Mouse (Mus musculus) fat pad, adult 2 months (tissue): ENCODE results near the gene Mov10.

ENCODE experiments used
- DNase-seq: peaks from one replicate; pipeline ENCODE4 v3.0.0-alpha.2; 2011; ENCODE audit warnings: low read depth, low spot score; ENCODE audit errors: extremely low read depth

The Mov10 gene

DNA sequence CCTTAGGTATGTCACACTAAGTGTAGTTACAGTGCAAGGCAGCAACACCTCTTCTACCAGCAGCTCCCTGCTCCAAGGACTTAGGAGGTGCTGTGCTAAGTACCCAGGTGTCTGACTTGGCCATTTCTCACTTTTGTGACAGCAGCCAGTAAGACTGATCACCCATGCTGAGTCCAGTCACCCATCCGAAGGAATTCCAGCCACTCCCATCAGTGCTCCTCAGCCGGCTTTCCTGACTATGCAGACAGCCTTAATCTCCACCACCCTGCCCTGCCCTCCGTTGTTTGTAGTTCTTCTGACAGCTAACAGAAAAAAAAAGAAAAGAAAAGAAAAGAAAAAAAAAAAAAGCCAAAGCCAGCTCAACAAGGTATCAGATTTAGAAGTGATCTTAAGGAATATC is 6.6 kb downstream of the Mov10 start:
- no peak for DNase-seq

DNA sequence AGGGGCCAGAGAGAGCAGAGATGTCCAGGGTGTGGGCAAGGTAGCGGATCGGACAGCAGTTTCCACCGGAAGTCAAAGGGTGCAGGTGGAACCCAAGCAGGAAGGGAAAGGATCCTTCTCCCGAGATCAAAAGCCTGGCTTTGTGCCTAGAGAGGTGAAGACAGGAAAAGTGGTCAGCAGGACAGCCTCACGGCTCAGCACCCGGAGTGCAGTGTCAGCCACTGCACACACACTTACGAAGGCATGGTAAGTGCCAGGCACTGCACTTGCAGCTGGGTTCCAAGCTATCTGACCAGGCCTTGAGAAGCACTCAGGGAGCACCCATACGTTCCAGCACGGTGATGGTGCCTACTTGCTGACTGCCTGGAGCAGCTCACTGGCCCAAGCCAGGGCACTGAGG is 12.8 kb downstream of the Mov10 start:
- no peak for DNase-seq

DNA sequence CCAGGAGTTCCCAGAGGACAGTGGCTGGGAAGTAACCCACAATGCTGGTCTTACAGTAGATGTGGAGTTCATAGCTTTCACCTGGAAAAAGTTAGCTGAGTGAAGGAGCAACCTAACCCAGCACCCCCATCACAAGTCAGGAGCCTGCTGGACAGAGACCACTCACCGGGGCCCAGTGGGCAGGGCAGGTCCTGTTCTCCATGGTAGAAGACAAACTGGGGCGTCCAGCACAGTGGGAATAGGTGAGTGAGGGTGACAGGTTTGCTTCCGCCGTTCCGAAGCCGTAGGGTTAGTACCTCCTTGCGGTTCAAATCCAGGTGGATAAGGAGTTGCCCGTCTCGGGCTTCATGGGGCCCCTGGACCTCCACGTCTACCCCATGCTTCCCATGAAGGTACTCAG is 14.1 kb downstream of the Mov10 start:
- no peak for DNase-seq

DNA sequence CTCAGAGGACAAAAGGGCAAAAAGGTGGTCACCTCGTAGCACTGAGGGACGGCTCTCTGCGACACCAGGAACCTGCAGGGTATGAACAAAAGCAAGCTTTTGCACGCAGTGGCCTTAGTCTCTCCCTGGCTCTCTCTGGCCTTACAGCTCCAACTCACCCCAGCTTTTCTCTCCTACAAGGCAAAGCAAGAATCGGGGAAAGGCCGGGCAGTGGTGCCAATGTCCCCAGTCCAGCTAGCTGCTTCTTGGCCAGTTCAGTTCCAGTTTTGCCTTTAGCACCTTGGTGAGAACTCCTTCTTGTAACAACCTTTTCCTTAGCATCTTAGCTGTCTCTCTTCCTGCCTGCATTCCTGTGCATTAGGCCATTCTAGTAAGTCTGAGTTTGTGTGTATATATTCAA is 16.9 kb downstream of the Mov10 start:
- DNase-seq = no peak

DNA sequence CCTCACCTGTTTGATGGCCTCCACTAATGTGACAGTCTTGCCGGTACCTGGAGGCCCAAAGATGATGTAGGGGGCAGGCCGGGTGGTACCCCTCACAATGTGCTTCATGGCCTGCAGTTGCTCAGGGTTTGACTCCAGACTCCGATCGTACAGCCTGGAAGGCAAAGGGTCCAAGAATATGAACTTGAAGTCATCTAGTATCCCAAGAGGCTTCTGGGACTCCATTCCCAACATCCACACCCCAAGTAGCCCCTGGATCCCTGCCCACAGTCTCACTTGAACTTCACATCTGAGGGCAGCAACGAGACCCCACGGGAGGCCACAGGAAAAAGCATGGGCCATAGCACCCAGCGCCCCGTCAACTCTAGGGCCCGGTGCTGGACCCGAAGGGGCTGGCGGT is 17.7 kb downstream of the Mov10 start:
- DNase-seq = no peak

DNA sequence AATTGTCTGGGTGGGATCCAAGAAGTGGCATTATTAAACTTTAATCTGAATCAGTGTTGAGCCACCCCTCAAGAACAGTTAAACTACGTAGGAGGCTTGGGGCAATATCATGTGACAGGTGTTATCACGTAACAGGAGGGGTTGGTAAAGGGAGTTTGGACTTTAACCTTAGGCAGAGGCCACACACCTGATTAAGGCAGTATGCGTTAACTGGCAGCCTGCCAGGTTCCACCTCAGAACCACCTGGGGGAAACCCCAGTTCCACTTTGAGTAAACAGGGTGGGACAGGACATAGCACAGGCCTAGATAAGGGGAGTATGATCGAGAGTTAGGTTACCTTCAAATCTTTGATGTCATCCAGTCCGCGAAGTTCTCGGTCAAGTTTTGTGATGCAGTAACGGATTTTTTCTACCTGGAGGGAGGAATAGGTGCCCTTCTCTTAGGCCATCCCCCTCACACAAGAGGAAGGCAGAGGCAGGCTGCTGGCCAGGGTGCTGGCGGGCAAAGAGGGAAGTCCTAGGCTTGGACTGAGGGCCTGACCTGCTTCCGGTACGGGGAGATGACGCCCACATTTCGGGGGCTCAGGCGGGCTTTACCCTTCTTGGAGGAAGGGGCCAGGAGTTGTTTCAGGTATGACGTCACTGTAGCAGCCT is 21.8 kb downstream of the Mov10 start:
- no peak for DNase-seq

DNA sequence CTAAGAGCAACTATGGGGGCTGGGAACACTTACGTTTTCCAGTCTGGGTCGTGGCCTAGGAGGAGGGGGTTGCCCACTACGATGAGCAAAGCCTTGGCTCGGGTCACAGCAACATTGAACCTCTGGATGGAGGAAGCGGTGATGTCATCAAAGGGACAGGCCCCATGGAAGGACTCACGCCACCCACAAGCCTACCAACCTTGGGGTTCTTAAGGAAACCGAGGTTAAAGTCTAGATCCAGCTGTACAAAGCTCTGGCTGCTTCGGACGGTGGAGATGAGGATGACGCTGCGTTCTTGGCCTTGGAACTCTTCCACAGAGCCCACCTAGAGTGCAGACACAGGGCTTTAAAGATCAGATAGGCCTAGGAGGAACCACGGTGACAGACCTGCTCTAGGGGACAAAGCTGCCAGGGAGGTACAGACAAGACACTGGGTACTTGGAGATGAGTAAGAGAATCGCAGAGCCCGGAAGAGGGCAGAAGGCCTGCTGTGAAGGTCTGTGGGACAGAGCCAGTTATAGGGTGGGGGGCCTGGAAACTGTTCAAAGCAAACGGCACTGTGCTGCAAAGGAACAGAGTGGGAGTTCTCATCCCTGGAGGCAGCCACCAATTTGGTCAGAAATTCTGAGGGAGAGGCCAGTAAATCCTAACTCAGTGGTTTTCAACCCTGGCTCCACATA is 22.6 kb downstream of the Mov10 start:
- DNase-seq = no peak

DNA sequence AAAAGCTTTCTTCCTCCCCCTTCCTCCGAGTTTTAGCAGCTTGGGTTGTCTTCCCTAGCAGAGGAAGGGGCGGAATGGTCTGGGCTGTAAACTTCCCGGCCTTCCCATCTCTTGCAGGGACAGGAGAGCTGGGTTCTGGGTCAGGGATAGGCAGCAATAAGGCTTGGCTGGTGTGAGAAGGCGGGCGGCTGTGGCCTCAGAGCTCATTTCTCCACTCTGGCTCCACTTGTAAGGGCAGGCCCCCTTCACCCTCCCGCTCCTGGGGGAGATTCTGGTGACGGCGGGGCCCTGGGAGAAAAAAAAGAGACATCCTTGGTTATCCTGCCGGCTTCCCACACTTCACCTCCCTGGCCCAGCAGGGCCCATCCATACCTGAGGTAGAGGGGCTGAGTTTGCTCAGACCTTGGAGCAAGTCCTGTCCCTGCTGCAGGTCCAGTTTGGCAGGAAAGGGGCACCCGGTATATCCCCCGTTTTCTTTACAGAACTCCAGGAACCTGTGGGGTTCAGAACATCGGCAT is 23.4 kb downstream of the Mov10 start:
- DNase-seq = no peak

DNA sequence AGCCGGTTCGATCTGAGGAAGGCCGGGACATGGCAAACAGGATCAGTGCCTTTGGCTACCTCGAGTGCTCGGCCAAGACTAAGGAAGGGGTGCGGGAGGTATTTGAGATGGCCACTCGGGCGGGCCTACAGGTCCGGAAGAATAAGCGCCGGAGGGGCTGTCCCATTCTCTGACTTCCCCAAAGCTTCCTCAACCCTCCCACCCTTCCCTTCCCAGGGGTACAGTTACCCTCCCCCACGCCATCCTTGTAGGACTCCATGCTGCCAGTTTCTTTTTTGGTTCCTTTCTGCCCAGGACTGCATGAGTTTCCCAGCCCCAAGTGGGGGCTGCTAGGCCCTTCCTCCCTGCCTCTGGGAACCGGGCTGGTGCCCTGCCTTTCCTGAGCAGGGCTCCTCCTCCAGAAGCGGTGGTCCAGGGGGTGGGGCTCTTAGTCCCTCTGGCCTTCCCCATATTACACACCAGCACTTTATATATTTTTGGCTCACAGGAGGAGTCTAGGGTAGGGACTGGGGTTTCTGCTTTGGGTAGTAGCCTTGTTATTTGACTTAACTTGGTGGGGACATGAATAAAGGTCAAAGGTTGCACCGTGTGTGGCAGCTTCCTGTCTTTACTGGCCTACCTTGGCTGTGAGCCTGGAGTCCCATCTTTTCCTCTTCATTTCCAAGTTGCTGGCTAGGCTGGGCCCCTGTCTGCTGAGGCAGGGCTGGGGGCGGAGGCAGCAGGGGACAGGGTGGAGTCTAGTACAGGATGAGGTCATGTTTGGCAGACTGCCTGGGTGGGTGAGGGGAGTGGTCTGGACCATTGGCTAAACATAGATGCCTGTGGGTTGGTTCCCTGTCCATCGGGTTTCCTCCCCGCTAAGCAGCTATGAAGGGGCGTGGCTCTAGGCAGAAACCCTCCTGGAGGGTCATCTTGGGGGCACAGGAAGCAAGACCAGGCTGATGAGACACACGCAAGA is 24.2 kb downstream of the Mov10 start:
- no peak for DNase-seq

DNA sequence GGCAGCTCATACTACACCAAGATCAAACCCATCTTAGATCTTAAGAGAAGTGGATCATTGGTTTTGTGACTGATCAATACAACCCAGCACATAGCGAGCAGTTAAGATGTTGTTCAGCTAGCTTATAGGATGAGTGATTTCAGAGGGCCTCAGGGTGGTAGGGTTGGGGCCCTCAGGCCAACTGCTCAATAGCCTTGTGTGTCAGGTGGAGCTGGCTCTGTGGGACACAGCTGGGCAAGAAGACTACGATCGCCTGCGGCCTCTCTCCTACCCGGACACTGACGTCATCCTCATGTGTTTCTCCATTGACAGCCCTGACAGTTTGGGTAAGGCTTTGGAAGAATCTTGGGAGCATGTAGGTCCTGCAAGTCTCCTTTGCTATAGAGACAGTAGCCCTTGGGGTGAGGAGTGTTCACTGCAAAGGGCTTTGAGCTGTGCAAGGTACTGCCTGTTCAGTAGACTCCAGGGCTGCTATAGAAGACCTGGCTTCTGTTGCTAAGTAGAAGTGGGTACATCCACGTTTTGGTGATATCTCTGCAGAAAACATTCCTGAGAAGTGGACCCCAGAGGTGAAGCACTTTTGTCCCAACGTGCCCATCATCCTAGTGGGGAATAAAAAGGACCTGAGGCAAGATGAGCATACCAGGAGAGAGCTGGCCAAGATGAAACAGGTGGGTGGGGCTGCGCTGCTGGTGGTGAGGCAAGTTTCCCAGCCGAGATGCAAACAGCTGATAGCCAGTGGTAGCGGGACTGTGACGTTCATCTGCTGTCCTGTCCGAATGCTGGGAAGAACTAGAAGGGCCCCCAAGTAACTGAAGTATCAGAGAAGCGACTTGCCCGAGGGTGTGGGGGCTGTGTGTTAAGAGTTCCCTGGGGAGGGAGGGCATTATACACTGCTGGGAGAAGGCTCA is 25.7 kb downstream of the Mov10 start:
- no peak for DNase-seq

DNA sequence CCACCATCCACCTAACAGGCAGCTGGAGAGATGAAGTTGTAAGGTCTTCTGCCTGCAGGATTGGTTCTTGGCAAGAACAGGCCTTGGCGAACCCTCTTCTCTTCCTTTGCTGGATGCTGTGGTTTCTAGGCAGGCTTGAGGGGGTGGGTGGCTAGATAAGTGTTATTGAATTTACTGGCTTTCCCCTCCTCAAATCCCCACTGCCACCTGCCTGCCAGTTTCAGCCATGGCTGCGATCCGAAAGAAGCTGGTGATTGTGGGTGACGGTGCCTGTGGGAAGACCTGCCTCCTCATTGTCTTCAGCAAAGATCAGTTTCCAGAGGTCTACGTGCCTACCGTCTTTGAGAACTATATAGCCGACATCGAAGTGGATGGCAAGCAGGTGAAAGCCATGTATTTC is 26.7 kb downstream of the Mov10 start:
- DNase-seq = no peak

DNA sequence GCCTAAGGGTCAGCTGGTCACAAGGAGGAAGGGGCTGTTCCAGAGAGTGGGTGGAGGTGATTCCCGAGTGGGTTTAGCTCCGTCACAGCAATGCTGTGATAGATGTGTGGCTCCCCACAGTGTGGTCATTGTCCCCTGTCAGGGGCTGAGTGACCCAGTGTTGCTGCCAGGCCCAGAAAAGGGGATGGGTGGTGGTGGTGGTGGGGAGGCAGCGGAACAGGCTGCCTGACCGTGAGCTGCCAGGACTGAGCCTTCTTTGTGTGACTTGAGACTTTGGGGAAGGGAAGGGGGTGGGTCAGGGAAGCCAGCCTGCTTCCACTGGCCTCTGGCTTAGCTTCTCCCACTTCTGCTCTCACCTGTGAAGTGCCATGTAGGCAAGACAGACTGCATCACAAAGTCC is 27.3 kb downstream of the Mov10 start:
- no peak for DNase-seq

DNA sequence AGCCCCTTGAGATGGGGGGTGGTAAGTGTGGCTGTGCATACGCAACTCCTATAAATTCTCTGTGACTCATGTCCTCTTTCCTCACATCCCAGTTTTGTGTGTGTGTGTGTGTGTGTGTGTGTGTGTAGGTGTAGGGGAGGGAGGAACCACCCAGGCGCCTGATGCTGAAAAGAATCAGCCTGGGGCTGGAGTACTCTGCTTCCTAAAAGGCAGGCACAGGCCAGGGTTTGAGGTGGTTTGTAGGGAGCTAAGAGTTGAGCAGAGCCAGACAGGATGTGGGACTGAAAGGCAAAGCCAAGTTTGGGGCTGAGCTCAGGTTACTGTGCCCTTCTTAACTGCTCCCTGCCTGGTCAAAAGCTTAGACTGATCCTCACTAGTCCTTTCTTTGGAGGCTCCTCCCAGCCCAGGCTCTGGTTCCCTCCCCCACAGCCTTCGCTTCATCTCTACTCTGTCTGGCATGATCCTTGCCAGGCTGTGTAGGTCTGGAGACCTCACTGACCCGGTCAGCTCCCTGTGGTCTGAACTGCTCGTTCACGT is 27.9 kb downstream of the Mov10 start:
- DNase-seq = no peak

DNA sequence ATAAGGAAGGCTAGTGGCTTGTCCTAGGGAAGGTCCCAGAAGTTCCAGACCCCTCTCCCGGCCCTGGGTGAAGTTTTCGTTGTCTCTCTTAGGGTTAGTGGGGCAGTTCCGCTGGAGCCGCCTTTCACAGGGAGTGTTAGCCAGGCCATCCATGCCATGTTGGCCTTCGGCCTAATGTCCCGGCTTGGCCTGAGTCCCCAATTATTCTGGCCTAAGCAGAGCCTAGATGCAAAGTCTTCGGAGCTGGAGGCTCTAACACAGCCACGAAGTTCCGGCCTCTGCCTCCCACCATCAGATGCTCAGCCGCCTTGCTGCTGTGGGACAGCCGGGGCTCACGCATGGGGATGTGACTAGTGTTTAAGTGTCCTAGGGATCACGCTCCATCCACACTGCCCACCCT is 28.5 kb downstream of the Mov10 start:
- DNase-seq = no peak

DNA sequence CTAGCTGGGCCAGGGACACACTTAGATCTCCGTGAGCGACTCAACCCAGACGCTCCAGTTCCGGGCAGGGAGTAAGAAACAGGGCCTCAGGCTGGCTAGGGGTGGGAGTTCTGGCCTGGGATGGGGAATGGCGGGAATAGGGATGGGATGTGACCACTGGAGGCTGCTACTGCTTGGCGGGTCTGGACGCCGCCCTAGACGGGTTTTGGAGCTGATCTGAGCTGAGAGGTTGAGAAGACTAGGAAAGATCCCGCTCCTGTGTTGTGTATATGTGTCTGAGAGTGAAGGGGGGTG is 29.1 kb downstream of the Mov10 start:
- DNase-seq = no peak

DNA sequence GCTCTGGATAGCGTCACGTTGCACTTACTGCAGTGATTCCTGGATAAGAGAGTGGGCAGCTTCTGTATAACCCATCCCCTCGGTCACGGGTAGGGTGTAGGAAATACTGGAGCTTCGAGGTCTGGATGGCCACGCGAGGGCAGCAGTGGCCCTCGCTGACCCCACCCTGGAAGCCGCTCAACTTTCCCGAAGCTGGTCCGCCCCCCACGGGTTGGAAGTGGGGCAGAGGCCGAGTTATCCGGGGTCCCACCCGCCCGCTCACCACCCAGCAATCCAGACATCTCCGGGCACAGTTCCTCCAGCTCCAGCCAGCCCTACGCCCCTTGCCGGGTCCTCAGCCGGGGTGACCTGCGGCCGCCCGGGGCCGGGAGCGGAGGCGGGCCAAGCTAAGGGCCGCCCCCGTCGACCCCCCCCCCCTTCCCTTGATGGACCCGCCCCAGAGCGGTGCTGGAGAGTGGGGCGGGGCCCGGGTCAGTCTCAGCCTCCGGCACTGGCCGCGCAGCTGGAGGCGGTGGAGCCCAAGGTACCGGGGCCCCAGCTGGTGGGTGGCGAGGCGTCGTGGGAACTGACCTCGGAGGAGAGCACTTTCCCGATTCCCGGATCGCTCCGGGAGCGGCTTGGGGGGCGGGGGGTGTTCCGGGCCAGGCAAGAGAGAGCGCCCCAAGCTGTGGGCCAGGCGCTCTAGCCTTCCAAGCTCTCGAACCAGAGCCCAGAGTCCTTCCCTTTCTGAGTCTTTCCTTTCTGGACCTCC is 29.6 kb downstream of the Mov10 start:
- no peak for DNase-seq

DNA sequence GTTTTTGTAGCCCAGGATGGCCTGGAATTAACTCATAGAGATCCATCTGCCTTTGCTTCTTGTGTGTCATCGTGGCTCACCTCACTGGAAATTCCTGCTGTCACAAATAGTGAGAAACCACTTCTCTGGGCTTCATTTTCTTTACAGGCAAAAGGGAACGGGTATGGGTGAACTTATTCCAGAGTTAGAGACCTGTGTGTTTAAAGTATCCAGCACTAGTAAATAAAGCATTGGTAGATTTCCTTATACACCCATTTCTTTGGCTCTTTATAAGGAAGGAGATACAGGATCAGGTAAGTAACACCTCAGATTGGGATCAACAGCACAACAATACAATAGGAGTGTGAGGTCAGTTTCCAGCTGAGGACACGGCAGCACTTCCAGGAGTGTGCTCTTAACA is 30.3 kb downstream of the Mov10 start, which contains the start of gene Rhoc:
TSS of gene Rhoc (plus strand) at position 301 of the 400 bp plus-strand sequence.
- DNase-seq = no peak

DNA sequence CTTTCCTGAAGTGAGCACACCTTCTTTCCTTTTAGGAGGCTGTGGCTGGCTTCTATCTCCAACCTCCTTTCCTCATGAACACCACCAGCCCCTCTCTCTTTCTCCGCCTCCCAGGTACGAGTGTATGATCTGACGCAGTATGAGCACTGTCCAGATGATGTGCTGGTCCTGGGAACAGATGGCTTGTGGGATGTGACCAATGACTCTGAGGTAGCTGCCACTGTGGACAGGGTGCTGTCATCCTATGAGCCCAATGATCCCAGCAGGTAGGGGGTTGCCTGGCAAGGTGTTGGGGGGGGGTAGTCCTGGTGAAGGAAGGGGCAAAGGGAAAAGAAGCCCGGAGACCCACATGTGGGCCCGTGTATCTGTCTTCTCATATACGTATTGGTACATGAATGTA is 33.1 kb downstream of the Mov10 start:
- no peak for DNase-seq

DNA sequence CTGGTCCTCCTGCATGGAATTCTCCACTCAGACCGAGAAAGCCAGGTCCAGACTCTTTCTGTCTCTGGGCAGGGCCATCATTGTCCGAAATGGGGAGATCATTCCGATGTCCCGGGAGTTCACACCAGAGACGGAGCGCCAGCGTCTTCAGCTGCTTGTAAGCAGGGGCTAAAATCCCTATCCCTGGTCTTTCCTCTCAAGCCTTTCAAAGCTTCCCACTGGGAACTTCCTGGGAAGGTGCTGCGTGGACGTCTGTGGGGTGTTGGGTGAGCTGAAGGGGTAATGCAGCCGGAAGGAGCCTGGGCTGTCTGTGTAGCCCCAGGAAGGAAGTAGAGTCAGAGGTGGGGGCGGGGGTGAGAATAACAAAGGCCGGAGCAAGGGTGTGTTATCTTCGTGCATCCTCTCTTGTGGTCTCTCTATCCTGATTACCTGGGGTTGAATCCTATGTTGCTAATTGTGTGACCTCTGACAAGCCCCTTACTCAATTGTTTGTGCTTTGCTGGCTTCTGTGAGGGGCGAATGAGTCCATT is 34.3 kb downstream of the Mov10 start:
- DNase-seq = no peak
